Comparison of ENCODE assay signal across 28 mouse cellular contexts in genomic region chr3:84402716-84403115, GRCm38 (mm10).
DNase-seq lines count a peak whose midpoint lies in the region; ATAC-seq and TF ChIP-seq lines count a peak whose summit lies in the region.
"Had no signal": no experiment of that assay in that cellular context is flagged by ENCODE, and none has a peak within 500 bp of the region (broad histone marks: within the 10 kb centered on the region; RNA-seq: fewer than 3 reads in every experiment).

No protein-coding gene starts in this region.

- H3K9ac ChIP-seq in forebrain, embryonic 13.5 days: no peak overlapping the region
- no peak overlapping the region for H3K9ac ChIP-seq in lung, embryonic 14.5 days
- no peak overlapping the region for H3K9ac ChIP-seq in lung, postnatal 0 days (replicated peaks; ENCODE audit: low read depth)
- H3K9ac ChIP-seq in neural tube, embryonic 14.5 days (replicated peaks; ENCODE audit: low read depth, low read length): no peak overlapping the region
- H3K9ac ChIP-seq: embryonic facial prominence, embryonic 13.5 days; intestine, embryonic 15.5 days; limb, embryonic 15.5 days; liver, embryonic 14.5 days had no signal

- no peak overlapping the region for H3K4me3 ChIP-seq in forebrain, embryonic 10.5 days
- no peak overlapping the region for H3K4me3 ChIP-seq in forebrain, embryonic 13.5 days
- H3K4me3 ChIP-seq in lung, embryonic 14.5 days (ENCODE audit: low read depth, low read length): no peak overlapping the region
- H3K4me3 ChIP-seq in lung, postnatal 0 days (ENCODE audit: low read depth, low read length): no peak overlapping the region
- H3K4me3 ChIP-seq in embryonic fibroblast, embryonic 13.5 days (ENCODE audit: insufficient read depth, low read length): no peak overlapping the region
- H3K4me3 ChIP-seq in neural tube, embryonic 14.5 days (ENCODE audit: low read depth, low read length): no peak overlapping the region
- H3K4me3 ChIP-seq: embryonic facial prominence, embryonic 13.5 days; erythroblast, embryonic 14.5 days; intestine, embryonic 15.5 days; limb, embryonic 10.5 days; limb, embryonic 15.5 days had no signal

- 28% methylated on average over 2 of the region's 2 CpGs for WGBS in forebrain, embryonic 10.5 days
- 10% methylated on average over 2 of the region's 2 CpGs for WGBS in forebrain, embryonic 13.5 days
- WGBS in lung, embryonic 14.5 days: 48% methylated on average over 2 of the region's 2 CpGs
- 38% methylated on average over 2 of the region's 2 CpGs for WGBS in lung, postnatal 0 days
- 34% methylated on average over 2 of the region's 2 CpGs for WGBS in neural tube, embryonic 14.5 days

- TF ChIP-seq EP300 in lung, postnatal 0 days (IDR thresholded peaks at IDR 0.05): no peak

- TF ChIP-seq CTCF in lung, embryonic 14.5 days (IDR thresholded peaks at IDR 0.05; ENCODE audit: low read depth): no peak
- TF ChIP-seq CTCF in lung, postnatal 0 days (IDR thresholded peaks at IDR 0.05): no peak
- no peak for TF ChIP-seq CTCF in embryonic fibroblast, embryonic 13.5 days (IDR thresholded peaks at IDR 0.05; ENCODE audit: borderline replicate concordance, insufficient read depth, low read length)

- no peaks in the 10 kb centered on the region for H3K36me3 ChIP-seq in forebrain, embryonic 10.5 days (replicated peaks)
- no peaks in the 10 kb centered on the region for H3K36me3 ChIP-seq in forebrain, embryonic 13.5 days (ENCODE audit: poor library complexity, severe bottlenecking)
- no peaks in the 10 kb centered on the region for H3K36me3 ChIP-seq in lung, embryonic 14.5 days (ENCODE audit: insufficient read depth)
- H3K36me3 ChIP-seq in lung, postnatal 0 days (ENCODE audit: insufficient read depth, low read length): no peaks in the 10 kb centered on the region
- no peaks in the 10 kb centered on the region for H3K36me3 ChIP-seq in neural tube, embryonic 14.5 days (ENCODE audit: control insufficient read depth, insufficient read depth, low read length)
- H3K36me3 ChIP-seq: embryonic facial prominence, embryonic 13.5 days; G1E; intestine, embryonic 15.5 days; limb, embryonic 10.5 days; limb, embryonic 15.5 days had no signal

- H3K27ac ChIP-seq in forebrain, embryonic 10.5 days: 0 out of 2 replicates have a peak overlapping the region, but pooled peaks have one; percentile 20
- H3K27ac ChIP-seq in forebrain, embryonic 13.5 days: no peak overlapping the region
- H3K27ac ChIP-seq in lung, embryonic 14.5 days (ENCODE audit: low read depth): no peak overlapping the region
- H3K27ac ChIP-seq in lung, postnatal 0 days (ENCODE audit: low read length): no peak overlapping the region
- H3K27ac ChIP-seq in embryonic fibroblast, embryonic 13.5 days (ENCODE audit: insufficient read depth, low read length): peak overlapping the region; percentile 87; the same call in 1 of the 2 replicates
- H3K27ac ChIP-seq in neural tube, embryonic 14.5 days (ENCODE audit: low read depth, low read length): no peak overlapping the region
- H3K27ac ChIP-seq: embryonic facial prominence, embryonic 13.5 days; hindbrain, postnatal 0 days; intestine, embryonic 15.5 days; kidney, postnatal 0 days; limb, embryonic 10.5 days; limb, embryonic 15.5 days; liver, embryonic 14.5 days had no signal

- no peaks in the 10 kb centered on the region for H3K9me3 ChIP-seq in forebrain, embryonic 10.5 days
- no peaks in the 10 kb centered on the region for H3K9me3 ChIP-seq in forebrain, embryonic 13.5 days (replicated peaks)
- H3K9me3 ChIP-seq in lung, embryonic 14.5 days (ENCODE audit: low read depth, low read length): no peaks in the 10 kb centered on the region
- no peaks in the 10 kb centered on the region for H3K9me3 ChIP-seq in lung, postnatal 0 days (ENCODE audit: low read length)
- no peaks in the 10 kb centered on the region for H3K9me3 ChIP-seq in neural tube, embryonic 14.5 days (ENCODE audit: control insufficient read depth, low read length)
- H3K9me3 ChIP-seq: embryonic facial prominence, embryonic 13.5 days; G1E; intestine, embryonic 15.5 days; limb, embryonic 10.5 days; limb, embryonic 15.5 days had no signal

- no peak for ATAC-seq in forebrain, embryonic 13.5 days
- 0 out of 2 replicates have a peak, but pooled peaks have one; percentile 31 for ATAC-seq in lung, embryonic 14.5 days (ENCODE audit: insufficient read depth)
- ATAC-seq in lung, postnatal 0 days: no peak
- peak; percentile 31; the same call in 1 of the 2 replicates for ATAC-seq in neural tube, embryonic 14.5 days (ENCODE audit: low read depth)
- ATAC-seq: forebrain, embryonic 14.5 days; hindbrain, postnatal 0 days; intestine, embryonic 15.5 days had no signal

- DNase-seq in forebrain, embryonic 10.5 days (ENCODE audit: extremely low spot score, low spot score): no peak
- no peak for DNase-seq in lung, embryonic 14.5 days
- no peak for DNase-seq in lung, postnatal 0 days (ENCODE audit: low spot score)
- no peak for DNase-seq in kidney, adult 11 months
- DNase-seq: adrenal gland, adult 8-10 months; cerebellum, adult 8-10 months; cerebellum, postnatal 25 days; embryo, embryonic 11 days; gastrocnemius, postnatal 25 days; heart, adult 11 months; kidney, adult 8-10 months; layer of hippocampus, postnatal 36 days; lung, adult 2 months; thymus, postnatal 4 days had no signal

- peaks cover 20% of the 10 kb centered on the region for H3K4me1 ChIP-seq in forebrain, embryonic 10.5 days
- no peaks in the 10 kb centered on the region for H3K4me1 ChIP-seq in forebrain, embryonic 13.5 days
- H3K4me1 ChIP-seq in lung, embryonic 14.5 days (ENCODE audit: insufficient read depth): no peaks in the 10 kb centered on the region
- no peaks in the 10 kb centered on the region for H3K4me1 ChIP-seq in lung, postnatal 0 days (ENCODE audit: insufficient read depth, low read depth, low read length)
- H3K4me1 ChIP-seq in embryonic fibroblast, embryonic 13.5 days (ENCODE audit: control insufficient read depth, insufficient read depth, low read length): peaks cover 17% of the 10 kb centered on the region
- no peaks in the 10 kb centered on the region for H3K4me1 ChIP-seq in neural tube, embryonic 14.5 days (ENCODE audit: control insufficient read depth, insufficient read depth, low read length)
- H3K4me1 ChIP-seq: intestine, embryonic 15.5 days; limb, embryonic 10.5 days had no signal

- H3K4me2 ChIP-seq in forebrain, embryonic 13.5 days: no peak overlapping the region
- H3K4me2 ChIP-seq in lung, embryonic 14.5 days: no peak overlapping the region
- no peak overlapping the region for H3K4me2 ChIP-seq in lung, postnatal 0 days (replicated peaks; ENCODE audit: low read depth, low read length)
- no peak overlapping the region for H3K4me2 ChIP-seq in neural tube, embryonic 14.5 days (ENCODE audit: low read depth, low read length)
- H3K4me2 ChIP-seq: embryonic facial prominence, embryonic 13.5 days; heart, embryonic 11.5 days; intestine, embryonic 15.5 days; limb, embryonic 15.5 days had no signal

- TF ChIP-seq POLR2A in embryonic fibroblast, embryonic 13.5 days (IDR thresholded peaks at IDR 0.05; ENCODE audit: low read depth, low read length): no peak

- 0 out of 2 replicates have a peak, but pooled peaks cover 10% of the 10 kb centered on the region for H3K27me3 ChIP-seq in forebrain, embryonic 10.5 days (ENCODE audit: poor library complexity, severe bottlenecking)
- no peaks in the 10 kb centered on the region for H3K27me3 ChIP-seq in forebrain, embryonic 13.5 days
- H3K27me3 ChIP-seq in lung, embryonic 14.5 days (ENCODE audit: insufficient read depth, low read length): no peaks in the 10 kb centered on the region
- H3K27me3 ChIP-seq in lung, postnatal 0 days (replicated peaks; ENCODE audit: insufficient read depth, low read length): 0 out of 2 replicates have a peak, but pooled peaks cover 3% of the 10 kb centered on the region
- no peaks in the 10 kb centered on the region for H3K27me3 ChIP-seq in neural tube, embryonic 14.5 days (ENCODE audit: control insufficient read depth, insufficient read depth, low read length)
- H3K27me3 ChIP-seq: embryonic facial prominence, embryonic 13.5 days; limb, embryonic 15.5 days had no signal

Comparison
In these comparisons a context has a peak if more than half of its experiments do, and no peak if none do; other contexts are left out.
1. H3K27ac ChIP-seq: peak in forebrain, embryonic 10.5 days (single experiment) and embryonic fibroblast, embryonic 13.5 days (single experiment); none in forebrain, embryonic 13.5 days (single experiment), lung, embryonic 14.5 days (single experiment), lung, postnatal 0 days (single experiment) and neural tube, embryonic 14.5 days (single experiment).
2. ATAC-seq: peak in lung, embryonic 14.5 days (single experiment) and neural tube, embryonic 14.5 days (single experiment); none in forebrain, embryonic 13.5 days (single experiment) and lung, postnatal 0 days (single experiment).